Mouse (Mus musculus): ENCODE measurements around the gene Lmo7. TPM values are rescaled to one million over a fixed set of nuclear protein-coding genes. Genes with fewer than 3 reads are reported as not detected.

Gene Lmo7
- polyA plus RNA-seq, 1 experiment from 2014 or later: 24.5 TPM

DNA sequence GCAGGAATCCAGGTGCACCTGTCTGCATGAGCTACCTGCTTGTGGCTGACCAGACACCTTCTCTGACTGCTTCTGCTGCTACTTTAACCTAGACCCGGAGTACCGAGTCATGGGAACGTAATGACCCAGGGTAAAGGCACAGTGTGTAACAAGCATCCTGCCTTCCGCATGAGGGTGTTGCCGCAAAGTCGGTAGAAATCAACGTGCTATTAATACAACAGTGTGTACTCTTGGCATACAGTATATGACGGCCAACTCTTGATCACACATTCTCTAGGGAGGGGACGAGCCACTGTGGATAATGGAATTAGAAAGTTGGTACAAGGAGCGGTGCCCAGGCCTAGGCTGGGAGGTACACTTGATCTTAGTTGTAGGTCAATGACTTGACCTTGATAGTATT, 156.6 kb downstream of the Lmo7 start:
- Histone ChIP-seq H3K9ac (ENCODE audit: low read depth, low read length) (no peak overlapping the region), H3K9me3 (ENCODE audit: control insufficient read depth) (no peaks in the 10 kb centered on the region), H3K4me2 (replicated peaks; ENCODE audit: low read depth) (no peak overlapping the region), H3K36me3 (ENCODE audit: control insufficient read depth, insufficient read depth) (peaks cover 13% of the 10 kb centered on the region; the same call in 1 of the 2 replicates), H3K4me3 (ENCODE audit: low read depth, low read length) (no peak overlapping the region), H3K4me1 (replicated peaks; ENCODE audit: control insufficient read depth, insufficient read depth, low read length) (no peaks in the 10 kb centered on the region), H3K27ac (ENCODE audit: low read depth, low read length) (no peak overlapping the region), H3K27me3 (replicated peaks; ENCODE audit: control insufficient read depth, insufficient read depth, low read length) (no peaks in the 10 kb centered on the region)
- TF ChIP-seq CTCF (IDR thresholded peaks at IDR 0.05; ENCODE audit: low read depth): no peak
- WGBS: 93% methylated on average over 10 of the region's 10 CpGs
- peak; percentile 50; the same call in 1 of the 2 replicates for ATAC-seq

DNA sequence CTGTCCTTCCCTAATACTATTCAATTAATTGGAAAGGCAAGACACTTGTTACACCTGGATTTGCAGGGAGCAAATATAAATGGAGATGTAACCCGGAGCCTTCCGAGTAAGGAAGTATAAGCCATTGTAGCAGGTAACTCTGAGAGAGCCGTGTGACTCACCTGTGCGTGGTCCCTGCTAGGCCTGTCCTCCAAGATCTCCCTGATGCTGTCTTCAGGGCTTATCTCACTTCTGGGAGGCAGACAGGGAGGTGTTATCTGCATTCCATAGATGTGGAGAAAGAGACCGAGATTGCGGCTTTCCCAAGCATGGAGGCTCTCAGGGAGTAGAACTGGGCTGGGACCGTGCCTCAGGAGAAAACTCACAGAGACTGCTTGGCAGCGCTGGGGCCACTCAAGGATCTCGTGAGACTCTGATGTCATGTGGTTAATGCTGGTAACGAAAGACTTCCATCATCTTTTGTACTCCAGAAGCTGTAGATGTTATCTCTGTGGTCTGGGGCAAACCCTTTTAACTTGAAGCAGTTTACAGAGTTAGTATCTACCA, 162.2 kb downstream of the Lmo7 start:
- H3K4me1 ChIP-seq (replicated peaks; ENCODE audit: control insufficient read depth, insufficient read depth, low read length): no peaks in the 10 kb centered on the region
- no peaks in the 10 kb centered on the region for H3K27me3 ChIP-seq (replicated peaks; ENCODE audit: control insufficient read depth, insufficient read depth, low read length)
- peaks cover 5% of the 10 kb centered on the region; the same call in 1 of the 2 replicates for H3K36me3 ChIP-seq (ENCODE audit: control insufficient read depth, insufficient read depth)
- H3K9ac ChIP-seq (ENCODE audit: low read depth, low read length): no peak overlapping the region; the same call in 1 of the 2 replicates
- WGBS: 42% methylated on average over 10 of the region's 10 CpGs
- H3K27ac ChIP-seq (ENCODE audit: low read depth, low read length): no peak overlapping the region
- no peak overlapping the region for H3K4me2 ChIP-seq (replicated peaks; ENCODE audit: low read depth)
- ATAC-seq: peak; percentile 53
- no peak overlapping the region for H3K4me3 ChIP-seq (ENCODE audit: low read depth, low read length)
- H3K9me3 ChIP-seq (ENCODE audit: control insufficient read depth): no peaks in the 10 kb centered on the region
- TF ChIP-seq CTCF (IDR thresholded peaks at IDR 0.05; ENCODE audit: low read depth): no peak

DNA sequence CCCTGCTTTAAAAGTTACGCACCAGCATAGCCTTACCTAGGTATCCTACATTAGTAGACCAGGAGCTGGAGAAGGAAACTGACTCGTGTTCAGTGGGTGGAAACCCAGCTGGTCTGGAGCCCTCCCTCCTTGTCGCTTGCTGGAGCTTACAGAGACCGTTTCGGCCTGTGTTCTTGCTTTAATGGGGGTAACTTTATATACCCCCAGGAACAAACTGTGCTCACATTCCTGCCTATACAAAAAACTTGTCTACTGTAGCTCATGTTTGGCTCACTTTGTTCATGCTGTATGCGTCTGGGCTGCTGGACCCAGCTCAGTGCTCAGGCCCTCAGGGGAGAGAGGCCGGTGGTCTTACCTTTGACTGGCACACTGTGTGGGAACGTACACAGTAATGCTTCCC, 162.7 kb downstream of the Lmo7 start:
- H3K27ac ChIP-seq (ENCODE audit: low read depth, low read length): no peak overlapping the region
- ATAC-seq: no peak

DNA sequence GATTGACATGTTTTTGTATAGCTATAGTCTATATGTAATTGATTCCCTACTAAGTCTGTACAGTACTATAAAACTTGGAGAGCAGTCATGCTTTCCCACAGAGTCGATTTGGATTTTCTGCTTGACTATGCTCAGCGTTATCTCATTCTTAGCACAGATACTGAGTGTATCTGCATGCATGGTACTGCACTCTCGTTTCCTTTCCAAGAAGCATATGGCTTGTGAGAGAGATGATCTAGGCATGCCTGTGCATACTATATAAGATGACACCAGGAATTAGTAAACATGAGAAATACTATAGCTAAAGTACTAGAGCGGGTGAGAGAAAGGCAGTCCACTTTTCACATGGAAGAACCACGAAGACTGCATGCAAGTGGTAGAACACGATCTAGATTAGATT, 163.5 kb downstream of the Lmo7 start:
- H3K27me3 ChIP-seq (replicated peaks; ENCODE audit: control insufficient read depth, insufficient read depth, low read length): no peaks in the 10 kb centered on the region
- no peak overlapping the region for H3K9ac ChIP-seq (ENCODE audit: low read depth, low read length)
- WGBS: 64% methylated on average over 6 of the region's 6 CpGs
- no peak for TF ChIP-seq CTCF (IDR thresholded peaks at IDR 0.05; ENCODE audit: low read depth)
- H3K4me3 ChIP-seq (ENCODE audit: low read depth, low read length): no peak overlapping the region
- H3K36me3 ChIP-seq (ENCODE audit: control insufficient read depth, insufficient read depth): peaks cover 11% of the 10 kb centered on the region; the same call in 1 of the 2 replicates
- no peaks in the 10 kb centered on the region for H3K4me1 ChIP-seq (replicated peaks; ENCODE audit: control insufficient read depth, insufficient read depth, low read length)
- no peak overlapping the region for H3K4me2 ChIP-seq (replicated peaks; ENCODE audit: low read depth)
- no peak for ATAC-seq
- no peak overlapping the region for H3K27ac ChIP-seq (ENCODE audit: low read depth, low read length)
- H3K9me3 ChIP-seq (ENCODE audit: control insufficient read depth): no peaks in the 10 kb centered on the region

More for the DNA sequence above, 162.7 kb downstream of the Lmo7 start:
- Histone ChIP-seq H3K9ac (ENCODE audit: low read depth, low read length) (no peak overlapping the region), H3K4me1 (replicated peaks; ENCODE audit: control insufficient read depth, insufficient read depth, low read length) (no peaks in the 10 kb centered on the region), H3K4me2 (replicated peaks; ENCODE audit: low read depth) (no peak overlapping the region), H3K9me3 (ENCODE audit: control insufficient read depth) (no peaks in the 10 kb centered on the region), H3K27me3 (replicated peaks; ENCODE audit: control insufficient read depth, insufficient read depth, low read length) (no peaks in the 10 kb centered on the region), H3K36me3 (ENCODE audit: control insufficient read depth, insufficient read depth) (peaks cover 10% of the 10 kb centered on the region; the same call in 1 of the 2 replicates), H3K4me3 (ENCODE audit: low read depth, low read length) (no peak overlapping the region)
- no peak for TF ChIP-seq CTCF (IDR thresholded peaks at IDR 0.05; ENCODE audit: low read depth)
- 83% methylated on average over 8 of the region's 8 CpGs for WGBS

DNA sequence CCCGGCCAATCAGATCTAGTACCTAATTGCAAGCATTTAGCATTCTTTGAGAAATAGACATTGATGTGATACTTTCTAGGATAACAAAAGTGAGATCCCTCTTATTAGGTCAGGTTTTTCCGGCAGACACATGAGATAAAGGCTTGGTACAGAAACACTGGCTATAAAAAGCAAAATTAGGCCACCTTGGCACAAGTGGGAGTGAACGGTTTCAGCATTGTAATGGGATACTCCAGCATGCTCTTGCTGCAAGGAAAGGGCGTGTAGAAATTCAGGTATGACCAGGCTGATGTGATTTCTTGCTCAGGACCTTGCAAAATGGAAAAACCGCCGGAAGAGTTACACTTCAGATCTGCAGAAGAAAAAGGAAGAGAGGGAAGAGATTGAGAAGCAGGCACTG, 168.5 kb downstream of the Lmo7 start:
- Histone ChIP-seq H3K9ac (ENCODE audit: low read depth, low read length) (no peak overlapping the region), H3K27me3 (replicated peaks; ENCODE audit: control insufficient read depth, insufficient read depth, low read length) (no peaks in the 10 kb centered on the region), H3K36me3 (ENCODE audit: control insufficient read depth, insufficient read depth) (peaks cover 32% of the 10 kb centered on the region; the same call in 1 of the 2 replicates), H3K27ac (ENCODE audit: low read depth, low read length) (no peak overlapping the region), H3K4me1 (replicated peaks; ENCODE audit: control insufficient read depth, insufficient read depth, low read length) (no peaks in the 10 kb centered on the region), H3K4me3 (ENCODE audit: low read depth, low read length) (no peak overlapping the region), H3K9me3 (ENCODE audit: control insufficient read depth) (no peaks in the 10 kb centered on the region), H3K4me2 (replicated peaks; ENCODE audit: low read depth) (no peak overlapping the region)
- no peak for TF ChIP-seq CTCF (IDR thresholded peaks at IDR 0.05; ENCODE audit: low read depth)
- 92% methylated on average over 6 of the region's 6 CpGs for WGBS
- ATAC-seq: no peak

DNA sequence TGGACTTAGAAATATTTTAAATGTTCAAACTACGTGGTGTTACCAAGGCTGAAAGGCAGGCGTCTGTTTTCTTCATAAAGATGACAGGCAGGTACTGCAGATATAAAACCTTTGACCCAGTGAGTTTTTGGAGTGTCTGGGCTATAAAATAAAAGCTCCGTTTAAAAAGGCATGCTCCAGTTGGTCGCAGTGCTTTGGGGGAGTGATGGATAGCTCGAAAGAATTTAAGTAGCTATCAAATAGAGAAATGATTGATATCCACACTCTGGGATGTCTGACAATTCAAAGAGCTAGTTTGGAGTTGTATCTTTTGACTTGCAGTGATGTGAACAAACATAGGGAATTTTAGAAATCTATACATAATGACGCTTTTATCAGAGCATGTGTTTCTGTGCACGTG, 171.7 kb downstream of the Lmo7 start:
- H3K36me3 ChIP-seq (ENCODE audit: control insufficient read depth, insufficient read depth): peaks cover 36% of the 10 kb centered on the region; the same call in 1 of the 2 replicates
- 52% methylated on average over 7 of the region's 7 CpGs for WGBS
- H3K27me3 ChIP-seq (replicated peaks; ENCODE audit: control insufficient read depth, insufficient read depth, low read length): no peaks in the 10 kb centered on the region
- no peak overlapping the region for H3K27ac ChIP-seq (ENCODE audit: low read depth, low read length)
- no peak overlapping the region for H3K4me2 ChIP-seq (replicated peaks; ENCODE audit: low read depth)
- TF ChIP-seq CTCF (IDR thresholded peaks at IDR 0.05; ENCODE audit: low read depth): no peak
- H3K9ac ChIP-seq (ENCODE audit: low read depth, low read length): no peak overlapping the region
- no peaks in the 10 kb centered on the region for H3K4me1 ChIP-seq (replicated peaks; ENCODE audit: control insufficient read depth, insufficient read depth, low read length)
- no peak for ATAC-seq
- no peaks in the 10 kb centered on the region for H3K9me3 ChIP-seq (ENCODE audit: control insufficient read depth)
- H3K4me3 ChIP-seq (ENCODE audit: low read depth, low read length): no peak overlapping the region

Data from intestine, postnatal 0 days (tissue).